Mouse (Mus musculus) myocyte (in vitro differentiated cells): Measurements from ENCODE around the gene Apoc3. TPM values are rescaled to one million over a fixed set of nuclear protein-coding genes. Genes with fewer than 3 reads are reported as not detected.
A peak's percentile ranks its signal among the peaks of the same experiment; 100 is the strongest.

Experiments
- H3K27me3 ChIP-seq: one replicate; pipeline ENCODE4 v1.6.1; 2011; ENCODE audit not compliant: control insufficient read depth, insufficient read depth, insufficient read length
- H3K36me3 ChIP-seq: one replicate; pipeline ENCODE4 v1.6.1; 2011; ENCODE audit not compliant: control insufficient read depth, insufficient read depth
- H3K4me2 ChIP-seq: one replicate; pipeline ENCODE4 v1.6.1; 2011; ENCODE audit warnings: low read depth, control low read depth
- H3K4me3 ChIP-seq: one replicate; pipeline ENCODE4 v1.5.1; 2011; ENCODE audit warnings: mild to moderate bottlenecking, control low read depth, moderate library complexity
- H3K79me2 ChIP-seq: one replicate; pipeline ENCODE4 v1.6.1; 2011; ENCODE audit not compliant: control insufficient read depth, insufficient read depth
- H3ac ChIP-seq: one replicate; pipeline ENCODE4 v1.6.1; 2011; ENCODE audit not compliant: control insufficient read depth, insufficient read length
- CEBPB ChIP-seq: IDR thresholded peaks from 2 replicates; pipeline ENCODE4 v1.6.1; 2011; ENCODE audit warnings: mild to moderate bottlenecking, moderate library complexity; ENCODE audit not compliant: poor library complexity, insufficient read depth, severe bottlenecking
- E2F4 ChIP-seq: IDR thresholded peaks from one replicate; pipeline ENCODE4 v1.6.1; 2011; ENCODE audit warnings: mild to moderate bottlenecking, control low read depth, moderate library complexity; ENCODE audit not compliant: insufficient read depth
- MAX ChIP-seq: IDR thresholded peaks from one replicate; pipeline ENCODE4 v1.6.1; 2011; ENCODE audit warnings: low read depth, mild to moderate bottlenecking, control low read depth
- MYOD1 ChIP-seq, 3 experiments: IDR thresholded peaks; one replicate each; pipeline ENCODE4 v1.6.1; 2011; ENCODE audit warnings: control low read depth in 2 of 3, low read depth in 2 of 3, mild to moderate bottlenecking in 2 of 3, moderate library complexity in 1 of 3; ENCODE audit not compliant: insufficient read length in 2 of 3, control insufficient read depth in 1 of 3
- MYOG ChIP-seq, 3 experiments: IDR thresholded peaks; one replicate each; pipeline ENCODE4 v1.6.1; 2011; ENCODE audit warnings: control low read depth in 2 of 3, low read depth in 2 of 3, mild to moderate bottlenecking in 2 of 3; ENCODE audit not compliant: insufficient read length in 2 of 3, control insufficient read depth in 1 of 3, insufficient read depth in 1 of 3
- POLR2A ChIP-seq: IDR thresholded peaks from one replicate; pipeline ENCODE4 v1.6.1; 2011; ENCODE audit warnings: low read depth, mild to moderate bottlenecking, control low read depth, moderate library complexity; ENCODE audit not compliant: insufficient read length
- POLR2AphosphoS2 ChIP-seq: IDR thresholded peaks from one replicate; pipeline ENCODE4 v1.6.1; 2011; ENCODE audit warnings: low read depth, control low read depth; ENCODE audit not compliant: insufficient read length
- REST ChIP-seq: IDR thresholded peaks from one replicate; pipeline ENCODE4 v1.6.1; 2011; ENCODE audit warnings: mild to moderate bottlenecking, control low read depth, moderate library complexity; ENCODE audit not compliant: insufficient read depth, insufficient read length
- SRF ChIP-seq: IDR thresholded peaks from one replicate; pipeline ENCODE4 v1.6.1; 2011; ENCODE audit warnings: low read depth; ENCODE audit not compliant: control insufficient read depth, insufficient read length
- TCF12 ChIP-seq: IDR thresholded peaks from one replicate; pipeline ENCODE4 v1.6.1; 2011; ENCODE audit warnings: mild to moderate bottlenecking, control low read depth; ENCODE audit not compliant: poor library complexity, insufficient read depth, severe bottlenecking
- TCF3 ChIP-seq: IDR thresholded peaks from one replicate; pipeline ENCODE4 v1.6.1; 2011; ENCODE audit warnings: low read depth, control low read depth; ENCODE audit not compliant: insufficient read length
- USF1 ChIP-seq: IDR thresholded peaks from one replicate; pipeline ENCODE4 v1.6.1; 2011; ENCODE audit warnings: low read depth, mild to moderate bottlenecking, control low read depth, moderate library complexity
- polyA plus RNA-seq: library from polyadenylated mRNA; unstranded; fragments of >200 nt; fragmentation: generic; extraction: Trizol; gene quantifications from one replicate; pipeline ENCODE4 v1.2.1, GENCODE M21; 2012; ENCODE audit warnings: missing spikeins

The Apoc3 gene
- not detected for polyA plus RNA-seq

- TF ChIP-seq MYOD1 (IDR thresholded peaks at IDR 0.05; ENCODE audit: control insufficient read depth in 1 of 3, insufficient read length in 2 of 3, low read depth in 2 of 3) = no peak
- TF ChIP-seq CEBPB = no peak
- Histone ChIP-seq H3K4me2 (no peak within 1 kb of the TSS), H3K27me3 (peaks cover 58% of the 10 kb centered on the region), H3K79me2 (no peaks in the 10 kb centered on the region), H3ac (no peak within 1 kb of the TSS), H3K36me3 (no peaks in the 10 kb centered on the region), H3K4me3 (no peak within 1 kb of the TSS)
Observed at GRCm38 (mm10) chr9:46235596-46235648, at the start of gene Apoc3. Gene Apoc3 (minus strand): TSS chr9:46235636.

- Histone ChIP-seq H3ac (peak within 1 kb of the TSS; percentile 24), H3K27me3 (no peaks in the 10 kb centered on the region), H3K36me3 (peaks cover 33% of the 10 kb centered on the region), H3K4me2 (peak within 1 kb of the TSS; percentile 88), H3K79me2 (peaks cover 14% of the 10 kb centered on the region), H3K4me3 (peak within 1 kb of the TSS; percentile 59)
- TF ChIP-seq USF1 (no peak), POLR2A (peak; percentile 84), POLR2AphosphoS2 (peak; percentile 84), MYOD1 (IDR thresholded peaks at IDR 0.05; ENCODE audit: control insufficient read depth in 1 of 3, insufficient read length in 2 of 3, low read depth in 2 of 3) (peak in 1 of 3 experiments; percentile 5)
Observed at GRCm38 (mm10) chr9:46282631-46283436, 47.4 kb upstream of the Apoc3 start, which contains the start of gene Bud13. Gene Bud13 (plus strand): TSS chr9:46283008.

- Histone ChIP-seq H3K36me3 (peaks cover 33% of the 10 kb centered on the region), H3K27me3 (peaks cover 10% of the 10 kb centered on the region), H3K4me2 (peak overlapping the region; percentile 89), H3K4me3 (peak overlapping the region; percentile 80), H3K79me2 (peaks cover 9% of the 10 kb centered on the region), H3ac (no peak overlapping the region)
- TF ChIP-seq MYOG (IDR thresholded peaks at IDR 0.05; ENCODE audit: control insufficient read depth in 1 of 3, insufficient read depth in 1 of 3, insufficient read length in 2 of 3, low read depth in 2 of 3) = peak in 1 of 3 experiments; percentile 11
- no peak for TF ChIP-seq REST
Observed at GRCm38 (mm10) chr9:46274494-46274893, 39.1 kb upstream of the Apoc3 start.

GRCm38 (mm10) chr9:46272677-46273454 is 37.4 kb upstream of the Apoc3 start, which contains the start of gene Zpr1:
Gene Zpr1 (plus strand): TSS chr9:46273064.
- Histone ChIP-seq H3K4me2 (peak within 1 kb of the TSS; percentile 89), H3K4me3 (peak within 1 kb of the TSS; percentile 80), H3K27me3 (peaks cover 25% of the 10 kb centered on the region), H3K36me3 (peaks cover 23% of the 10 kb centered on the region), H3ac (peak within 1 kb of the TSS; percentile 41), H3K79me2 (peaks cover 9% of the 10 kb centered on the region)
- TF ChIP-seq POLR2AphosphoS2 (peak; percentile 72), REST (no peak), POLR2A (peak; percentile 80), MYOD1 (IDR thresholded peaks at IDR 0.05; ENCODE audit: control insufficient read depth in 1 of 3, insufficient read length in 2 of 3, low read depth in 2 of 3) (peak in 1 of 3 experiments; percentile 4)

GRCm38 (mm10) chr9:46272070-46272469 is 36.6 kb upstream of the Apoc3 start:
- H3K4me3 ChIP-seq = peak overlapping the region; percentile 80

GRCm38 (mm10) chr9:46270782-46271181 is 35.3 kb upstream of the Apoc3 start:
- H3K4me3 ChIP-seq = no peak overlapping the region
- peaks cover 6% of the 10 kb centered on the region for H3K36me3 ChIP-seq
- H3K79me2 ChIP-seq = peaks cover 9% of the 10 kb centered on the region
- H3ac ChIP-seq = no peak overlapping the region
- H3K4me2 ChIP-seq = no peak overlapping the region
- TF ChIP-seq MYOD1 (IDR thresholded peaks at IDR 0.05; ENCODE audit: control insufficient read depth in 1 of 3, insufficient read length in 2 of 3, low read depth in 2 of 3) (no peak), POLR2A (no peak), CEBPB (no peak), E2F4 (no peak), POLR2AphosphoS2 (no peak), TCF3 (no peak), TCF12 (no peak), REST (no peak), MYOG (IDR thresholded peaks at IDR 0.05; ENCODE audit: control insufficient read depth in 1 of 3, insufficient read depth in 1 of 3, insufficient read length in 2 of 3, low read depth in 2 of 3) (no peak), USF1 (no peak), MAX (no peak), SRF (no peak)
- H3K27me3 ChIP-seq = peaks cover 36% of the 10 kb centered on the region

More at GRCm38 (mm10) chr9:46272070-46272469, 36.6 kb upstream of the Apoc3 start:
- TF ChIP-seq CEBPB = no peak
- TF ChIP-seq TCF3 = no peak
- TF ChIP-seq MYOD1 (IDR thresholded peaks at IDR 0.05; ENCODE audit: control insufficient read depth in 1 of 3, insufficient read length in 2 of 3, low read depth in 2 of 3) = no peak
- TF ChIP-seq TCF12 = no peak
- no peak for TF ChIP-seq POLR2AphosphoS2
- no peak overlapping the region for H3K4me2 ChIP-seq
- peaks cover 32% of the 10 kb centered on the region for H3K27me3 ChIP-seq
- H3K79me2 ChIP-seq = peaks cover 9% of the 10 kb centered on the region
- no peak overlapping the region for H3ac ChIP-seq
- H3K36me3 ChIP-seq = peaks cover 16% of the 10 kb centered on the region
